In genomic region chr5:75870666-75871065, GRCm38 (mm10) we compare ENCODE assay signal across 3 mouse cellular contexts.
"Had no signal": no experiment of that assay in that cellular context is flagged by ENCODE, and none has a peak within 500 bp of the region (broad histone marks: within the 10 kb centered on the region; RNA-seq: fewer than 3 reads in every experiment).

No protein-coding gene starts in this region.

- H3K9me3 ChIP-seq: limb, embryonic 12.5 days; liver, embryonic 15.5 days had no signal

- ATAC-seq: midbrain, embryonic 13.5 days had no signal

- H3K27me3 ChIP-seq: limb, embryonic 12.5 days; midbrain, embryonic 13.5 days had no signal

- H3K9ac ChIP-seq: limb, embryonic 12.5 days; liver, embryonic 15.5 days; midbrain, embryonic 13.5 days had no signal

- H3K4me2 ChIP-seq: limb, embryonic 12.5 days; liver, embryonic 15.5 days; midbrain, embryonic 13.5 days had no signal

- H3K4me3 ChIP-seq: limb, embryonic 12.5 days; liver, embryonic 15.5 days; midbrain, embryonic 13.5 days had no signal

- H3K27ac ChIP-seq: limb, embryonic 12.5 days; liver, embryonic 15.5 days; midbrain, embryonic 13.5 days had no signal

- H3K4me1 ChIP-seq: limb, embryonic 12.5 days; liver, embryonic 15.5 days had no signal

- H3K36me3 ChIP-seq: limb, embryonic 12.5 days; liver, embryonic 15.5 days; midbrain, embryonic 13.5 days had no signal
